Mouse (Mus musculus): ENCODE data around the gene Rab36. TPM values are rescaled to one million over a fixed set of nuclear protein-coding genes. Genes with fewer than 3 reads are reported as not detected.
"Not testable (repeated sequence)": the region's sequence is repeated elsewhere in the genome, so short reads cannot be mapped to it uniquely, and the experiment has no call there.

Gene Rab36
- polyA plus RNA-seq, 1 experiment from 2014 or later: 11.7 TPM

DNA sequence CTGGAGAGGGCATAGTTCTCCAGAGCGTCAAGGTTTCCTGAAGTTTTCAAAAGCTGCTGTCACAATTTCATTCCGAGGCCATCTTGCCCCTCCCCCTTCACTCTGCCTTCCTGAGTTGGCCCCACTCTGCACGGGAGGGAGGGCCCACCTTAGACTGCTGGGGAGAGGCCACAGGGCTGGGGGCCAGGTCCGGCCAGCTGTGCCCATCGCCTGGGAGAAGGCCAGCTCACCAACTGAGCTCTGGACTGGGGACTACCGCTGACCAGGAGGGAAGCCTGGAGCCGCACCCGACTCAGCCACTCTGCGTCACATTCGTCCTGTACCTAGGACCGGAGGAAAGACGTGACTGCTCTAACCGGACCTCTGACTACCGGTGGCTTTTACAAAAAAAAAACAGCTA, 21.4 kb upstream of the Rab36 start:
- Histone ChIP-seq H3K9ac (replicated peaks) (no peak overlapping the region), H3K4me1 (replicated peaks) (peaks cover 6% of the 10 kb centered on the region), H3K27ac (no peak overlapping the region), H3K4me3 (replicated peaks) (no peak overlapping the region), H3K36me3 (no peaks in the 10 kb centered on the region), H3K9me3 (no peaks in the 10 kb centered on the region), H3K4me2 (no peak overlapping the region), H3K27me3 (no peaks in the 10 kb centered on the region)
- no peak for ATAC-seq (ENCODE audit: insufficient number of reproducible peaks, insufficient read depth, low FRiP score, low TSS enrichment, low read depth)
- WGBS: 60% methylated on average over 14 of the region's 14 CpGs

GRCm38 (mm10) chr10:75016481-75016880, 20.4 kb upstream of the Rab36 start:
- no peaks in the 10 kb centered on the region for H3K36me3 ChIP-seq
- no peak overlapping the region for H3K4me2 ChIP-seq
- H3K4me1 ChIP-seq (replicated peaks): peaks cover 6% of the 10 kb centered on the region
- H3K27me3 ChIP-seq: 0 out of 2 replicates have a peak, but pooled peaks cover under 1% of the 10 kb centered on the region
- no peak overlapping the region for H3K4me3 ChIP-seq (replicated peaks)
- no peaks in the 10 kb centered on the region for H3K9me3 ChIP-seq
- ATAC-seq (ENCODE audit: insufficient number of reproducible peaks, insufficient read depth, low FRiP score, low TSS enrichment, low read depth): no peak
- H3K9ac ChIP-seq (replicated peaks): no peak overlapping the region
- 87% methylated on average over 4 of the region's 4 CpGs for WGBS
- no peak overlapping the region for H3K27ac ChIP-seq

DNA sequence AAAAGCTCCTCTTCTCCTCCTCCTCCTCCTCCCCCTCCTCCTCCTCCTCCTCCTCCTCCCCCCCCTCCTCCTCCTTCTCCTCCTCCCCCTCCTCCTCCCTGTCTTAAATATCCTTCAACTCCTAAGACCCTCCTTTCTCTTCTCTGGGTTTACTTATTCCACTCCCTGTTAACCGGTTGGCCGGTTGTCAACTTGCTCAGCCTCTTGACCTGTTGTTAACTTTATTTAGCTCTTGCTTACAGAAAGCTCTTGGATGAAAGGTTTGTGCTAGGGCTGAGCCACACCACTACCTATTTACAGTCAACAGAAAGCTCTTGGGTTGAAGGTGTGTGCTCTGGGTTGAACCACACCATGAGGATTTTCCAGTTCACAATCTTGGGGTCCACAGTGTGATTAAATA, 16.6 kb upstream of the Rab36 start:
- H3K27me3 ChIP-seq: peaks cover 4% of the 10 kb centered on the region; the same call in 1 of the 2 replicates
- no peak overlapping the region for H3K27ac ChIP-seq
- ATAC-seq (ENCODE audit: insufficient number of reproducible peaks, insufficient read depth, low FRiP score, low TSS enrichment, low read depth): no peak
- 69% methylated on average over 2 of the region's 2 CpGs for WGBS
- peaks cover 3% of the 10 kb centered on the region for H3K4me1 ChIP-seq (replicated peaks)
- H3K9ac ChIP-seq (replicated peaks): no peak overlapping the region
- H3K36me3 ChIP-seq: no peaks in the 10 kb centered on the region
- no peak overlapping the region for H3K4me3 ChIP-seq (replicated peaks)
- H3K4me2 ChIP-seq: no peak overlapping the region
- H3K9me3 ChIP-seq: no peaks in the 10 kb centered on the region

- no peaks in the 10 kb centered on the region for H3K36me3 ChIP-seq
- no peak overlapping the region for H3K27ac ChIP-seq
- ATAC-seq (ENCODE audit: insufficient number of reproducible peaks, insufficient read depth, low FRiP score, low TSS enrichment, low read depth): no peak
- H3K27me3 ChIP-seq: peaks cover 4% of the 10 kb centered on the region; the same call in 1 of the 2 replicates
- no peak overlapping the region for H3K4me2 ChIP-seq
- no peaks in the 10 kb centered on the region for H3K4me1 ChIP-seq (replicated peaks)
- no peaks in the 10 kb centered on the region for H3K9me3 ChIP-seq
- WGBS: 17% methylated on average over 6 of the region's 6 CpGs
- no peak overlapping the region for H3K4me3 ChIP-seq (replicated peaks)
- no peak overlapping the region for H3K9ac ChIP-seq (replicated peaks)
Measured at GRCm38 (mm10) chr10:75021138-75021537, 15.7 kb upstream of the Rab36 start.

GRCm38 (mm10) chr10:75026491-75026890, 10.4 kb upstream of the Rab36 start:
- H3K36me3 ChIP-seq: no peaks in the 10 kb centered on the region
- H3K27me3 ChIP-seq: peaks cover 4% of the 10 kb centered on the region; the same call in 1 of the 2 replicates
- no peak overlapping the region for H3K27ac ChIP-seq
- 76% methylated on average over 8 of the region's 8 CpGs for WGBS
- H3K9me3 ChIP-seq: no peaks in the 10 kb centered on the region
- H3K9ac ChIP-seq (replicated peaks): no peak overlapping the region
- no peak overlapping the region for H3K4me3 ChIP-seq (replicated peaks)
- no peak overlapping the region for H3K4me2 ChIP-seq
- ATAC-seq (ENCODE audit: insufficient number of reproducible peaks, insufficient read depth, low FRiP score, low TSS enrichment, low read depth): no peak
- H3K4me1 ChIP-seq (replicated peaks): no peaks in the 10 kb centered on the region

GRCm38 (mm10) chr10:75028743-75029142, 8.1 kb upstream of the Rab36 start:
- ATAC-seq (ENCODE audit: insufficient number of reproducible peaks, insufficient read depth, low FRiP score, low TSS enrichment, low read depth): no peak
- Histone ChIP-seq H3K4me3 (replicated peaks) (no peak overlapping the region), H3K36me3 (no peaks in the 10 kb centered on the region), H3K9me3 (no peaks in the 10 kb centered on the region), H3K4me1 (replicated peaks) (peaks cover 11% of the 10 kb centered on the region), H3K9ac (replicated peaks) (no peak overlapping the region), H3K27ac (no peak overlapping the region), H3K4me2 (no peak overlapping the region), H3K27me3 (no peaks in the 10 kb centered on the region)
- WGBS: 87% methylated on average over 8 of the region's 8 CpGs

DNA sequence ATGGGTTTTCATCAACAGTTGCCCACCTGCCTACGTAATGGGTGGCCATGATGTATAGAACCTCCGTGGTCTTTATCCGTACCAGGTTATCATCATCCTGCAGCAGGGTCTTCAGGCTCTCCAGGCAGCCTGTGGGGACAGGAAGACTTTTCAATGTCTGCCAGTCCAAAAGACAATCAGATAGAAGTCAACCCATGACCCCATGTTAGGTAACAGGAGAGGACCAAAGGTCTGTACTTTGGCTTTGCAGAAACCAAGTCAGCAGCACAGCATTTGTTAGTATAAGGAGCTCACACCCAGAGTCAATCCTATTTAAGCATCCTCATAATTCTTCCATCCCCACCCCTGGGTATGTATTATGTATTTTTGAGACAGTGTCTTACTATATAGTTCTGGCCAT, 7.2 kb upstream of the Rab36 start:
- H3K27ac ChIP-seq: no peak overlapping the region
- H3K4me3 ChIP-seq (replicated peaks): no peak overlapping the region
- WGBS: 95% methylated on average over 3 of the region's 3 CpGs
- H3K4me1 ChIP-seq (replicated peaks): peaks cover 11% of the 10 kb centered on the region
- H3K4me2 ChIP-seq: no peak overlapping the region
- ATAC-seq (ENCODE audit: insufficient number of reproducible peaks, insufficient read depth, low FRiP score, low TSS enrichment, low read depth): no peak
- no peaks in the 10 kb centered on the region for H3K36me3 ChIP-seq
- H3K9ac ChIP-seq (replicated peaks): no peak overlapping the region
- H3K27me3 ChIP-seq: no peaks in the 10 kb centered on the region
- H3K9me3 ChIP-seq: no peaks in the 10 kb centered on the region

- Histone ChIP-seq H3K4me3 (replicated peaks) (no peak overlapping the region), H3K27me3 (no peaks in the 10 kb centered on the region), H3K9ac (replicated peaks) (no peak overlapping the region), H3K4me1 (replicated peaks) (peaks cover 11% of the 10 kb centered on the region), H3K36me3 (no peaks in the 10 kb centered on the region), H3K9me3 (no peaks in the 10 kb centered on the region), H3K4me2 (no peak overlapping the region), H3K27ac (no peak overlapping the region)
- WGBS: 78% methylated on average over 3 of the region's 3 CpGs
- no peak for ATAC-seq (ENCODE audit: insufficient number of reproducible peaks, insufficient read depth, low FRiP score, low TSS enrichment, low read depth)
Measured at GRCm38 (mm10) chr10:75030234-75030633, 6.6 kb upstream of the Rab36 start.

DNA sequence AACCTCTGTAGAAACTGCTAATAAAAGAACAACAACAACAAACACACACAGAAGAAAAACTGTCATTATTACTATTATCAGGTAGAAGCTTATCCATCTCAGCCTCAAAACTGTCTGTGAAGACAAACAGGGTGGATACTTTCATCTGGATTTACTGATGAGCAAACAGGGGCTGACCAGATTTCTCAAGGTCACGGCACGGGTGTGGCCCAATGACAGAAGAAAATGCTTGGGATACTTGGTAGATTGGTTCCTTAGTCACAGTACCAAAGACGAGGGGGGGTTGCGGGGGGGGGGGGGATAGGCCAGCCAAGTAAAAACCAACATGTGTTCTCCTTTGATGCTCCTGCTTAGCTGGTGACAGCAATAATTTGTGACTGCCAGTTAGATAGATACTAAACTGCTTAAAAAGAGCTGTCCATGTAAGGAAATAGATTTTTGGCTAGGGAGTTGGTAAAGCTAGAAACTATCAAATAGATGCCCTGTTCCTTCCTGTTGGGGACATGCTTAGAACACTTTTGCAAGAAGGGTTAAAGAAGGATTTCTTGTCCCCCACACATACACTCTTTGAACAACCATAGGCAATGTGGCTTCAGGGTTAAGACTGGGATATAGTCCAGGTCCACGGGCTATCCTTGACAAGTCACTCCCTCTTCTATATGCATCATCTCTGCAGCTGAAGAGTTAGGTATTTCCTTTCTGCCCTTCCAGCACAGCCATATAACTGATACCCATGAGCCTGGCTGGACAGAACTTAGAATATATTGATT, 5.3 kb upstream of the Rab36 start:
- no peaks in the 10 kb centered on the region for H3K9me3 ChIP-seq
- H3K4me3 ChIP-seq (replicated peaks): no peak overlapping the region
- 70% methylated on average over 5 of the region's 5 CpGs for WGBS
- no peak overlapping the region for H3K4me2 ChIP-seq
- H3K27me3 ChIP-seq: no peaks in the 10 kb centered on the region
- H3K27ac ChIP-seq: no peak overlapping the region
- peaks cover 23% of the 10 kb centered on the region for H3K4me1 ChIP-seq (replicated peaks)
- no peak overlapping the region for H3K9ac ChIP-seq (replicated peaks)
- H3K36me3 ChIP-seq: no peaks in the 10 kb centered on the region
- ATAC-seq (ENCODE audit: insufficient number of reproducible peaks, insufficient read depth, low FRiP score, low TSS enrichment, low read depth): no peak

DNA sequence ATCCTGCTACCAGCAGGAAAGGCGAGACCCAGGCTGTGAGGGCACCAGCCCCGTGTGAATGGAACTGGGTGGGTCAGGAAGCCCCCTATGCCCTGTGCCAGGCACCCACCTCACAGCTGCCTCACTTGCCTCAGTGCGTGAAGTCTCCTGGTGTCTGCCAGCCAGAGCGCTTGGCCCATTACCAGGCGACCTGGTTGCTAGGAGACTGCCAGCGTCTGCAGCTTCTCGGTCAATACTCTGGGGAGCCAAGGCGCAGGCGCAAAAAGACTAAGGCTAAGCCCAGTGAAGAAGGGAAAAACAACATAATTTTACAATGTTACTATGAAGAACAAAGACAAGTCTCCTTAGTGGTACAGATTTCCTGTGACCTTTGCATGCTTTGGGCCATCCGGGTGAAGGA, 4.5 kb upstream of the Rab36 start, which contains the start of gene Rsph14:
Gene Rsph14 (minus strand): TSS at position 192 of the 400 bp plus-strand sequence.
- H3K4me3 ChIP-seq (replicated peaks): no peak within 1 kb of the TSS
- no peaks in the 10 kb centered on the region for H3K9me3 ChIP-seq
- 27% methylated on average over 10 of the region's 10 CpGs for WGBS
- no peaks in the 10 kb centered on the region for H3K36me3 ChIP-seq
- peaks cover 26% of the 10 kb centered on the region for H3K4me1 ChIP-seq (replicated peaks)
- no peaks in the 10 kb centered on the region for H3K27me3 ChIP-seq
- H3K4me2 ChIP-seq: peak within 1 kb of the TSS; percentile 24; the same call in 1 of the 2 replicates
- H3K27ac ChIP-seq: no peak within 1 kb of the TSS
- peak; percentile 6; the same call in 1 of the 2 replicates for ATAC-seq (ENCODE audit: insufficient number of reproducible peaks, insufficient read depth, low FRiP score, low TSS enrichment, low read depth)
- H3K9ac ChIP-seq (replicated peaks): no peak within 1 kb of the TSS

DNA sequence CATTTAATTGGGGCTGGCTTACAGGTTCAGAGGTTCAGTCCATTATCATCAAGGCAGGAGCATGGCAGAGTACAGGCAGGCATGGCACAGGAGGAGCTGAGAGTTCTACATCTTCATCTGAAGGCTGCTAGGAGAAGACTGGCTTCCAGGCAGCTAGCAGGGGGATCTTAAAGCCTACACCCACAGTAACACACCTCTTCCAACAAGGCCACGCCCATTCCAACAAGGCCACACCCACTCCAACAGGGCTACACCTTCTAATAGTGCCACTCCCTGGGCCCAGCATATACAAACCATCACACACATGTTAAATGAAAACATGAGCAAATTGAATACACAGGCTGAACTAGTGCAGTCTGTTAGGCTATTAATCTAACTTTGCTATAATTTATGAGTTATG, 5.2 kb downstream of the Rab36 start:
- H3K4me1 ChIP-seq (replicated peaks): peaks cover 13% of the 10 kb centered on the region

DNA sequence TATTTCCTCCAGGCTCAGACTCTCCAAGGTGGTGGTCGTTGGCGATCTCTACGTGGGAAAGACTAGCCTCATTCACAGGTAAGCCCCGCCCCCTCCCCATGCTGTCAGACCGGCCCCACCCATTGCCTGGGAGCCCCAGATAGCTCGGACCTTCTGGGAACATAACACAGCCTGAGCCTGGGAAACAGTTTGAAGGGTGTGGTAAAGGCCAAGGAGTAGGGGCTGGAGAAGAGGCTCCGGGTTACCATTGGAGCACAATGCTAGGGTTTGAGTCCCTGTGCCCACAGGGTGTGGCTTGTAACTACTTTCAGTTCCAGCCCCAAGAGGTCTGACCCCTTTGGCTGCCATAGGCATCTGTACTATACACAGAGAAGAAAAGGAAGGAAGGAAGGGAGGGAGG, 7.6 kb downstream of the Rab36 start:
- 33% methylated on average over 7 of the region's 7 CpGs for WGBS
- Histone ChIP-seq H3K4me1 (replicated peaks) (no peaks in the 10 kb centered on the region; the same call in 1 of the 2 replicates), H3K9ac (replicated peaks) (no peak overlapping the region), H3K4me3 (replicated peaks) (no peak overlapping the region), H3K36me3 (0 out of 2 replicates have a peak, but pooled peaks cover 12% of the 10 kb centered on the region), H3K27ac (no peak overlapping the region), H3K27me3 (no peaks in the 10 kb centered on the region), H3K4me2 (no peak overlapping the region), H3K9me3 (no peaks in the 10 kb centered on the region)
- ATAC-seq (ENCODE audit: insufficient number of reproducible peaks, insufficient read depth, low FRiP score, low TSS enrichment, low read depth): no peak

More for the DNA sequence above, 5.2 kb downstream of the Rab36 start:
- not testable (repeated sequence) for H3K4me3 ChIP-seq (replicated peaks); H3K27me3 ChIP-seq; H3K27ac ChIP-seq; H3K36me3 ChIP-seq; H3K9ac ChIP-seq (replicated peaks); H3K4me2 ChIP-seq; H3K9me3 ChIP-seq; ATAC-seq (ENCODE audit: insufficient number of reproducible peaks, insufficient read depth, low FRiP score, low TSS enrichment, low read depth)
- 6% methylated on average over 1 of the region's 1 CpGs for WGBS

All from limb, embryonic 12.5 days (tissue).